Mouse (Mus musculus) olfactory bulb, adult 2 months (tissue): ENCODE results near the gene Zfp277. TPM values are rescaled to one million over a fixed set of nuclear protein-coding genes. Genes with fewer than 3 reads are reported as not detected.

Experiments used
- H3K27ac ChIP-seq: fragments of 200-500 bp; 2 replicates; pipeline ENCODE4 v1.5.1; 2012; ENCODE audit warnings: low read depth, low read length; ENCODE audit not compliant: insufficient read depth
- H3K4me1 ChIP-seq: fragments of 200-500 bp; 2 replicates; pipeline ENCODE4 v1.6.1; 2012; ENCODE audit warnings: low read length; ENCODE audit not compliant: control insufficient read depth, insufficient read depth
- H3K4me3 ChIP-seq: fragments of 200-500 bp; 2 replicates; pipeline ENCODE4 v1.5.1; 2012; ENCODE audit warnings: mild to moderate bottlenecking, low read depth, low read length, moderate library complexity; ENCODE audit not compliant: insufficient read depth
- CTCF ChIP-seq: fragments of 200-500 bp; IDR thresholded peaks from 2 replicates; pipeline ENCODE4 v1.5.1; 2012; ENCODE audit warnings: low read depth, mild to moderate bottlenecking, low read length, moderate library complexity; ENCODE audit not compliant: insufficient read depth
- POLR2A ChIP-seq: fragments of 200-500 bp; IDR thresholded peaks from 2 replicates; pipeline ENCODE4 v1.6.1; 2012; ENCODE audit warnings: mild to moderate bottlenecking, low read depth, low read length, moderate library complexity; ENCODE audit not compliant: insufficient read depth
- WGBS: fragments of 180-500 bp; shearing (Covaris S2); methylation state at CpG from one replicate; pipeline ENCODE4 v1.1.7; 2018; 5-methylcytosine and 5-hydroxymethylcytosine counted together
- polyA plus RNA-seq: library from polyadenylated mRNA; stranded (reverse); fragments of >200 nt; gene quantifications from 2 replicates; pipeline ENCODE4 v1.2.4, GENCODE M21; 2012; ENCODE audit warnings: low replicate concordance; ENCODE audit not compliant: missing spikeins, insufficient read depth, insufficient read length

Zfp277 gene
- polyA plus RNA-seq, 1 experiment: not detected

DNA sequence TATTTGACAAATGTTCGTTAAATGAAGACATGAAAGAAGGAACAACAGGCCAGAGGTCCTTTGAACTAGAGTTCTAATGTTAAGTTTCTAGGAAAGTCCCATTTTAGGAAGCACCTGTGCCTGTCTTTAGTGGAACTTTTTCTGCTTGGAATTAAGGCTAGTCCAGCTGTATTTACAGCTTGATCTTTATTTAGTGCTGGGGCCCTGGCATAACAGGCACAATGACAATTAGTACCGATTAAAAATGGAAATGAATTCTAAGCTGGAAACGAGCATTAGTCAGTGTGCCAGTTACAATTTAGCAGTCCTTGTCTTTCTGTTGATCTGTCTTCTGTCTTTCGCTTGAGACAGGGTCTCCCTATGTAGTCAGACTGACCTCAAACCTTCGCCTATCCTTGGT is 63.2 kb downstream of the Zfp277 start:
- Histone ChIP-seq H3K4me1 (peaks cover 5% of the 10 kb centered on the region; the same call in 1 of the 2 replicates), H3K27ac (no peak overlapping the region), H3K4me3 (no peak overlapping the region)
- TF ChIP-seq CTCF: no peak
- TF ChIP-seq POLR2A: no peak
- WGBS: 64% methylated on average over 5 of the region's 5 CpGs

- H3K27ac ChIP-seq: no peak overlapping the region
- H3K4me1 ChIP-seq: peaks cover 3% of the 10 kb centered on the region; the same call in 1 of the 2 replicates
- no peak overlapping the region for H3K4me3 ChIP-seq
- TF ChIP-seq CTCF (no peak), POLR2A (no peak)
- 84% methylated on average over 11 of the region's 11 CpGs for WGBS
Observed at GRCm38 (mm10) chr12:40381824-40382223, 63.9 kb downstream of the Zfp277 start.

DNA sequence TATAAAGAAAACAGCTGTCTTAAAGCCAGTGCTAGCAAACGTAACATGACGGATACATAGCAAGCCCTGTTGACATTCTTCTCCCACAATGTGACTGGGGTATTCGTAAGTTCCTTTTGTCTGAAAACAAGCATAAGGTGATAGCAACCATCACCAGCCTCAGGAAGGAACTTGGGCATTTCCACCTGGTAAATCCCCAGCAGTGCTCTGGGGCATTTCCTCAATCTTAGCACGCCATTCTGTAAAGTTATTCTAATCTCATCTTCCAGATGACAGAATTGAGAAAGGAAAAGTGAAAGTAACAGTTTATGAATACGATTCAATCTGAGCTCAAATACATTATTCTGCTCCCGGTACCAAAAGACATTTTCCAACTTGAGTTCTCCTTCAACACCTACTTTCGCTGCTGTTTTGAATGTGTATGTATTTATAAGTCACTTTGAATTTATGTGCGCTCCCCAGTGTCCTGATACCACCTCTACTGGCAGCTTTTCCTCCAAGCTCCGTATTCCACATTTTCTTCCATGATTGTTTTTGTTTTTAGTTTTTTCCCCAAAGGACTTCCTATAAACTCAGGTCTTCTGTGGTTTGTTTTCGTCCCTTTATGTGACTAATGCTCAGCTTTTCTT is 64.4 kb downstream of the Zfp277 start:
- Histone ChIP-seq H3K4me1 (peaks cover 2% of the 10 kb centered on the region; the same call in 1 of the 2 replicates), H3K27ac (no peak overlapping the region), H3K4me3 (no peak overlapping the region)
- 85% methylated on average over 10 of the region's 10 CpGs for WGBS
- TF ChIP-seq CTCF (no peak), POLR2A (no peak)

DNA sequence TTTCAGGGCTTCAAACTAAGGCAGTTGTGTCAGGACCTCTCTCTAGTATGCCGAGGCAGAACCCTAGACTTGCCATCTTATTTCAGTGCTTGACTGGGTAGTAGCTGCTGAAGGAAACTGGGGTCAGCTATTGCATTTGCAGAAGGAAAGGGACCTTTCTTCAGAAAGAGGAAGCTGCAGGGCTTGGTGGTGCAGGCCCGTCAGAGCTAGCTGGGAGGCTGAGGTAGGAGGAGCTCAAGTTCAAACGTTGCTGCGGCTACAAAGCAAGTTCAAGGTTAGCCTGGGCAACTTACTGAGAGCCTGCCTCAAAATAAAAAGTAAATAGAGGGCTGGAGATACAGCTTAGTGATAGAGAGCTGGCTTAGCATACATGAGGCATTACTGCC is 66.2 kb downstream of the Zfp277 start:
- TF ChIP-seq POLR2A (no peak), CTCF (no peak)
- WGBS: 92% methylated on average over 4 of the region's 4 CpGs
- Histone ChIP-seq H3K27ac (no peak overlapping the region), H3K4me1 (peaks cover 2% of the 10 kb centered on the region; the same call in 1 of the 2 replicates), H3K4me3 (no peak overlapping the region)

GRCm38 (mm10) chr12:40378621-40379537 is 66.8 kb downstream of the Zfp277 start:
- 82% methylated on average over 17 of the region's 17 CpGs for WGBS
- no peak overlapping the region for H3K27ac ChIP-seq
- TF ChIP-seq POLR2A: no peak
- TF ChIP-seq CTCF: no peak
- peaks cover 2% of the 10 kb centered on the region; the same call in 1 of the 2 replicates for H3K4me1 ChIP-seq
- H3K4me3 ChIP-seq: no peak overlapping the region

- no peak for TF ChIP-seq POLR2A
- no peak for TF ChIP-seq CTCF
- no peaks in the 10 kb centered on the region for H3K4me1 ChIP-seq
- 94% methylated on average over 3 of the region's 3 CpGs for WGBS
- no peak overlapping the region for H3K27ac ChIP-seq
- H3K4me3 ChIP-seq: no peak overlapping the region
Observed at GRCm38 (mm10) chr12:40351879-40352278, 93.8 kb downstream of the Zfp277 start.

DNA sequence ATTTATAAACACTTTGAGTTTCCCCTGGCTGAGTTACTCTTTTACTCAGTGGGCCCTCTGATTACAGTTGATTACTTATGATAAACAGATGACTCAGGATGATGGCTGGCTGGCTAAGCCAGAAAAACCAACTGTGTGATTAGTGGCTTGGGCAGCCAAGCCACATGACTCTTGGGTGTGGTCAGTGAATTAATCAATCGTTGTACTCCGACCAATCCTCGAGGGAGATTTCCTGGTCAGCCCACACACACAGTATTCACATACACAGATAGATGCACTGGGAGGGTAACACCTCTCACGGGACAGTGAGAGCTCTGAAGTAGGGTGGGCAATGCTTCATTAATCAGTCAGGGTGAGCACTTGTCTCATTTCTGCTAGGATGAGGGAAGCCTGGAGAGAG is 97.5 kb downstream of the Zfp277 start:
- no peak for TF ChIP-seq CTCF
- no peak for TF ChIP-seq POLR2A
- H3K4me1 ChIP-seq: no peaks in the 10 kb centered on the region
- 78% methylated on average over 4 of the region's 4 CpGs for WGBS
- H3K27ac ChIP-seq: no peak overlapping the region
- no peak overlapping the region for H3K4me3 ChIP-seq

GRCm38 (mm10) chr12:40347060-40347698 is 98.5 kb downstream of the Zfp277 start:
- no peaks in the 10 kb centered on the region for H3K4me1 ChIP-seq
- no peak overlapping the region for H3K27ac ChIP-seq
- no peak overlapping the region for H3K4me3 ChIP-seq
- TF ChIP-seq CTCF: no peak
- 62% methylated on average over 10 of the region's 10 CpGs for WGBS

- no peak overlapping the region for H3K4me3 ChIP-seq
- 87% methylated on average over 5 of the region's 5 CpGs for WGBS
- no peak overlapping the region for H3K27ac ChIP-seq
- H3K4me1 ChIP-seq: no peaks in the 10 kb centered on the region
- no peak for TF ChIP-seq POLR2A
- TF ChIP-seq CTCF: no peak
Observed at GRCm38 (mm10) chr12:40341443-40341842, 104.3 kb downstream of the Zfp277 start.
